Mouse (Mus musculus) layer of hippocampus, postnatal 14 days (tissue): ENCODE results near the gene Tlr9. TPM values are rescaled to one million over a fixed set of nuclear protein-coding genes. Genes with fewer than 3 reads are reported as not detected.

Experiments used
- DNase-seq, 2 experiments: peaks; one replicate each; pipeline ENCODE4 v3.0.0; 2021 to 2022; ENCODE audit warnings: low spot score in 2 of 2, mixed read lengths in 1 of 2
- long read RNA-seq, 2 experiments: library from polyadenylated mRNA; stranded (forward); transcript quantifications; one replicate each; pipeline ENCODE4 v2.0.0; 2021
- total RNA-seq, 2 experiments: library from RNA; stranded (reverse); gene quantifications; 2 replicates each; pipeline ENCODE4 v1.2.3; 2021

The Tlr9 gene
- total RNA-seq = 1 to 10 TPM; 1.2 to 1.6 TPM
- long read RNA-seq, experiment 1 = 0 reads
- long read RNA-seq, experiment 2 = 0 reads

DNA sequence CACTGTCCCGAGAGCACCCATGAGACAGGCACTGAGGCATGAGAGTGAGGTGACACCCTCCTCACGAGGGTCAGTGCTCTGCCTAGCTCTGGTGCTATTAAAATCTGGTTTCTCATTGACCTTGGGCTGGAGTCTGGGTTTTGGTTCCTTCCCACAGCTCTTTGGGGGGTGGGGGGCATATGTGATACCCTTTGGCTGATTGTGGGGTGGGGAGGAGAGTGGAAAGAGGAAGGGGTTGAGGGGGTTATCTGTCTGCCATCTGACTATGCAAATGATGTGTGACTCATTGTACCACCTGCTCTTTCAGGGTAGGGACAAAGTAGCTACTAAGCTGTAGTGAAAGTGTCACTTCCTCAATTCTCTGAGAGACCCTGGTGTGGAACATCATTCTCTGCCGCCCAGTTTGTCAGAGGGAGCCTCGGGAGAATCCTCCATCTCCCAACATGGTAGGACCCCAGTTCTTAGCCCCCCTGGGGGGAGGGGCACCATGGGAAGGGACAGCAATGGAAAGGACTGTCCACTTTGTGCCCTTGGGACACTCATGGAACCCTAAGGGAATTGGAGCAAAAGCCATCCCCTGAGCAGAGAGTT is at the start of gene Tlr9:
Tlr9 (plus strand) TSS at position 338 of the 591 bp plus-strand sequence.
- DNase-seq = no peak

DNA sequence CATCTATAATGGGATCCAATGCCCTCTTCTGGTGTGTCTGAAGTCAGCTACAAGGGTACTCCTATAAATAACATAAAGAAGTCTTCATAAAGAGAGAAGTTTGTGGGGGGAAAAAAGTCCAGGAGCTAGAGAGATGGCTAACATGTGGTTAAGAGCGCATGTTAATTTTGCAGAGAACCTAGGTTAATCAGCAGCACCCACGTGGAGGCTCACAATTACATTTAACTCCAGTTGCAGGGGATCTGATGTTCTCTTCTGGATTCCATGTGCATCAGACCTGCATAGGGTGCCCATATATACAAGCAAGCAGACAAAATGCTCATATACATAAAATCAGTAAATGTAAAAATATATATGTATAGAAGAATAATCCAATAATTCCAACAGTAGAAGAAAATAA is 49.0 kb upstream of the Tlr9 start:
- DNase-seq = no peak

DNA sequence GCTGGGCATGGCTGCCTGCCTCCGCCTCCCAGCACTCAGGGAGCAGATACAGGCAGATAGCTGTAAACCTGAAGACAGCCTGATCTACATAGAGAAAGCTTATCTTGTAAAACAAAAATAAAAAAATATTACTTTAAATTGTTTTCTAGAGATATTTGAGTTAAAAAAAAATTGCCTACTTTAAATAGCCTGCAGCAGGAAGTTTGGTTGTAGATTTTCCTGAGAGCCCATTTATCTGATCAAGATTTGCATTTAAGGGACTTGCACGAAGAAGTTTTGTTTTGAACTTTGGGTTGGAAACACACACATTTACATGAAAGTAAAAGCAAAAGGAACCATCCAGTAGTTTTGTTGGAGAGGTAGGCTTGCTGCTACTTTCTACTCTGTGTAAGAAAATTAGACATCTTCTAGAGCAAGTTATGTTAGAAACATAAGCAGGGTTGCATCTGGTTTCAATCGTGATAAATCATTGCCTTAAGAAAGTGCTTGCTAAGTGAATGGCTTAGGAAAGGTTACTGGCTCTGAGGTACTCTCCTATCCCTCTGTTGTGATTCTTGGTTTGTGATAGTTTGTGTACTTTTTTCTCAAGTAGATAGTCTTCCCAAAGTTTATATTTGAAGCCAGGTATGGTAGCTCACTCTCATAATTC is 46.7 kb upstream of the Tlr9 start:
- DNase-seq = no peak

DNA sequence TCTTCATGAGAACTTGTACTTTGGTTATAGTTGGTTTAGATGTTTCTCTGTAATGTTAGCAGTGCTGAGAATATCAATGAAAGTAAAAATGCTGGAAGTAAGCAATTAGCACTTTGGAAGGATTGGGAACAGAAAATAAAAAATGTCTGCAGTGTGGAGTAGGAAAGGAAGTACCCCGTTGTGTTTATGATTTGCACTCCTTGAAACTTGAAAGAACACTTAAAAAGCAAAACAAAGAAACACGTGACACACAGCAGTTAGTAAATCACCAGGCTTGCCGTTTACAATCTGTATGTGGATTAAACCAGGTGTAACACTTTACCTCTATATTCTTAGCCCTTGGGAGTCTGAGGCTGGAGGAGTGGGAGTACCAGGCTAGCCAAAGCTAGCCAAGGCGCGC is 45.6 kb upstream of the Tlr9 start:
- no peak for DNase-seq

DNA sequence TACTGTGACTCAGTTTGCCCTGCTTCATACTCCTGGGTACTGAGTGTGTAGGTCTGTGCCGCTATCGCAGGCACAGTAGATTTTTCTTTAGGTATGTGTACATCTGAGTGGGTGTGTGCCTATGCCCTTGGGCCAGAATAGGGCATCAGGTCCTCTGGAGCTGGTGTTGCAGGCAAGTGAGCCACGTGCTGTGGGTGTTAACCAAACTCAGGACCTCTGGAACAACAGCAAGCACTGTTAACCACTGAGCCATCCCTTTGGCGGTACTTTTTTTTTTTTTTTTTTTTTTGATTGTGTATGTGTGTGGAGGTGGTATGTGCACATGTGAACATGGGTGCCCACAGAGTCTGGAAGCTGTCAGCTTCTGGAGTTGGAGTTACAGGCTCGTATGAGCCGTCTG is 44.6 kb upstream of the Tlr9 start:
- no peak for DNase-seq

DNA sequence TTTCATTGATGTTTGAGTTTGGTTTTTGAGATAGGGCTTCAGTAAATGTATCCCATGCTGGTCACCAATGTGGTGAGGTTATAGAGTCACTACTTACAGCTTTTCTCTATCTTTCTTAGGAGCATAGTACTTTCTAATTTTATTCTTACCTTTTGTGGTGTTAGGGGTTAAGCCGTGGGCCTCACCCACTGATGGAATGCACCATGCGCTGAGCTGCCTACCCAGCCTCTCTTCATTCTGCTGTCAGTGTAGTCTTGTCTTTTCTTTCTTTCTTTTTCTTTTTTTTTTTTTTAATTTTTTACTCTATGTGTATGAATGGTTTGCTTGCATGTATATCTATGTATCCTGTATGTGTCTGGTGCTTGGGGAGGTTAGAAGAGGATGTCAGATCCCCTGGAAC is 42.9 kb upstream of the Tlr9 start:
- DNase-seq = no peak

DNA sequence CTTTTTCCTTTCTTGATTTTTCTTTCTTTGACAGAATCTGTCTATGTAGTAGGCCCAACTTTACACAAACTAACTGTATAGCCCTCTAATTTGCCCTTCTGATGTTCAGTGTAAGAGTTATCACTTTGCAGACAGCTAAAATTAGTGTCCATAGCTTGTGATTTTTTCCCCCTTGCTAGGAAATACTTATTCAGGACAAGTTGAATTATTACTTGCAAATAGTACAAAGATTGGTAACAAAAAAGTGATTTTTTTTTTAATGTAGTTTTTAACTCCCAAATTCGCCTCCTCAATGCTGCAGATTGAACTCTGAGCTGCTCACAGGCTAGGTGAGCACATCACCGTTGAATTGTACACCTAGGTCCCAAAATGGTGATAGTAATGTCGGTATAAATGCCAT is 42.4 kb upstream of the Tlr9 start:
- DNase-seq = no peak

DNA sequence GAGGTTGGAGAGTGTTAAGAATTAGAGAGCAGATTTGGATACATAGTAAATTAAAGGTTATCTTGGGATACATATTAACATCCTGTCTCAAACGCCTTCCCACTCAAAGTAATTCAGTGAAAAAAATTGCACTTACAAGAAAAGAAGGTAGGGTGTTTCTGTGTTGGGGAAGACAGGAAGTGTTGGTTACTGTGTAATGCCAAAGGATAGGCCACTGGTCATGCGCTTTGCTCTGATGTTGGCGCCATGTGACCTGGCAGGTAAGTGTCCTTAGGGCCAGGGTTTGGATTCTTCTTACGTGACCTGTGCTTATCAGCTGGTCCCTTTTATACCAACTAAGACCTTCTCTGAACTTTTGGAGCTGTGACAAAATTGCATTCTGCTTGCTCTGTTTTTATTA is 40.3 kb upstream of the Tlr9 start:
- no peak for DNase-seq

DNA sequence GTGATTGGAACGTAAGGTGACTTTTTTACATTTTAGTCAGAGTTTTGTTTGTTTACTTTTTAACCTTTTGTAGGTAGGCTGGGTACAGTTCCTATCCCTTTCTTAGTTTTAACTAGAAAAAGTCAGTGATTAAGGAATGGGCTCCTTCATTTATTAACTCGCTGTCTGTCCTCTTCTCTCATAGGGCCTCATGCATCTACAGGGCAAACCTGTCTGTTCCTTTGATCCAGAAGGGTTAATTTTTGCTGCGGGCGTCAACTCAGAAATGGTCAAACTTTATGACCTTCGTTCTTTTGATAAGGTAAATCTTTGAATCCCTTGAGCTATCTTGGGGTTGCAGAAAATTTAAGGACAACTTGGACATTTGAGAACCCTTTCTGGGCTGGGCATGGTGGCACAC is 38.4 kb upstream of the Tlr9 start:
- DNase-seq = no peak

DNA sequence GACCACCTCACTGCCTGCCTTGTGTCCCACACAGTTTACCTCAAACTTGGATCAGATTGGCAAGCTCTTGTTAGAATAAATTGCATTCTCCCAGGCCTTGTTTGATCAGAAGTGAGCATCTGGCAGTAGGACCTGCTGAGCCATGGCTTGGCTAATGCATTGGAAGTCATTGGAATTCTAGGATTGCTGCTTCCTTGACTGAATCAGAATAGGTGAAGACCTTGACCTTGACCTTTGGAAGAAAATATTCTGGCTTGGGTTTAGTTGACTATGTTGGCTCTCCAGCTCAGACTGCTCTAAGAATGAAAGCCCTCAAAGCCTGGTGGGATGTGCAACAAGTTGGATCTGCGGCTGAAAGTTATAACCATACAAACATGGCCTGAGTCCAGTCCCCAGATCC is 31.0 kb upstream of the Tlr9 start:
- no peak for DNase-seq

DNA sequence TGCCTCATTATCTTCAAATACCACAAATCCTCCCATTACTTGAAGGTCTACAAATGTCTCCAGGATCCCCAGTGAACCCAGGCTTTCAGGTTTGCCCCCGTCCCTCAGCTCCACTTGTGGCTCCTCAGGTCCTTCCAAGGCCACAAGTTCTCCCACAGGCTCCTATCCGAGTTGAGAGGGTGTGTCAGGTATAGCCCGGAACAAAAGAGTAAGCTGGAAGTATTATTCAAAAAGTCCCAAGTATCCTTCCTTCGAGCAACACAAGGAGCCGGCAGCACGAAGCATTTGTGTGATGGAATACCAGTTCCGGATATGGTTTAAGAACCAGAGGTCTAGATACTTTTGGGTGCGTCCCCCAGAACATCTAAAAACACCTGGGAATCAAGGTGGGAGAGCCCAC is 30.4 kb upstream of the Tlr9 start:
- DNase-seq = no peak

DNA sequence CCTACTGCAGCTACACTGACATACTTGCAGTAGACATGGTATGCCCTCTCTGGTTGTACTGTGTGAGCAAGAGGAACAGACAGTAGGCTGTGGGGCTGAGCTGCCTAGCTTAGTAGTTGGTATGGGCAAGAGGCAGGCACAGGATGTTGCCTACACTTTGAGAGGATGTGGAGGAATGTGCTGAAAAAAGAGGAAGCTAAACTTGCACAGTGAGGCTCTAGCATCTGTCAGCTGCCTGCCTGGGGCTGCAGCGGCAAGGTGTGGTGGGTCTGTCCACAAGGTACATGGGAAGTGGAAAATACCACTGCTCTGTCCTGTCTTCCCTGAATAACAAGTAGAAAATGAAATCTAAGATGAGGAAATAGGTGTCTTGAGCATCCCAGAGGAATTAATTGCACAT is 29.4 kb upstream of the Tlr9 start:
- peak in 1 of 2 experiments; percentile 40 for DNase-seq

DNA sequence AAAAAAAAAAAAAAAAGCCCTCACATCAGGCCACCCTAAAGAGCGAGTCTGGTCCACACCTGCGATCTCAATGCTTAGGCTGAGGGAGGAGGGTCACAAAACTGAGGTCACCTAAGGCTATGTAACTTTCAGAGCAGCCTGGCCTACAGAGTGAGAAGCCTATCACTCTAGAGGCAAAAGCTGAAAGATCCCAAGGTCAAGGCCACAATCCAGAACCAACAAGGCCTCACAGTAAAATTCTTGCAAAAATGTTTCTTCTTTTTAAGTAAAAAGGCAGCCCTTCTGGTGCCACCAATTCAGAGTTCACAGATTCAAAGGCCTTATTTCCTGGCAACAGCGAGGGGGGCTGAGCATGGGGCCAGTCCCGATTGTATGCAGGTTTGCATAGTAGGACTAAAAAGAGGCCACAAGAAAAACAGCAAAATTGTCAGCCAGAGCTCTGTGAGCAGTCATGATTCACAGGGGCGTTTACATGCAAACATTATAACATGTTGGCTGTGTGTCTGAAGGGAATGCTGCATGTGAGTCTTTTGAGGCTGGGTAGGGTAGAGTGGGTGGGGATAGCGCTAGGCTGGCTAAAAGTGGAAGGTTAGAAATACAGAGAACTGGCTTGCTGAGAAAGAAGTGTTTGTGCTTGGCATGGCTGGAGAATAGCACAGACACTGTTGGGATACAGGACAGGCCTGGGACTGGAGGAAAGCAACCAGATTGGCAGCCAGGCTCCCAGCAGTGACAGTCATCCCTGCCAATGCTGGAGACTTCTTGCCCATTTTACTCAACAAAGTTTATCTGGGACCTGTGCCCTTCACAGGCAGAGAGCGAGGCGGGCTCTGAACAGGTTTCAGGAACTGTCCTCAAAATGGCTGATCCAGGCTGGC is 28.2 kb upstream of the Tlr9 start:
- DNase-seq = peak in 1 of 2 experiments; percentile 67

DNA sequence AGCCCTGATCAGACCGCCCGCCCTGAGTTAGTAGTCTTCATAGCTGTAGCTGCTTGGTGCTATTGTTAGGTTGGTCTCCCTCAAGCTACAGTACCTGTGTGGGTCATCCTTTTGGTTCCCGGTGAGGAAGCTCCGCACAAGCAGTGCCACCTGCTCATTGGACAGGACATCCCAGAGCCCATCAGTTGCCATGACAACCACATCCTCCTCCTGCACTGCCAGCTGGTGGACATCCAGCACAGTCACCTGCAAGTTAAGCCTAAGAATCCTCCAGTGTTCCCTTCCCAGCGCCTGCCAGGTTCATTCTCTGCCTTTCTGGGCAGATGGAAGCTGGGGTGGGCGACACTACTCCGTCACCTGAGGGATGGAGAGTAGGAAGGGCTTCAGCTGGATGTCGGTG is 26.7 kb upstream of the Tlr9 start:
- DNase-seq = peak in 1 of 2 experiments; percentile 32

DNA sequence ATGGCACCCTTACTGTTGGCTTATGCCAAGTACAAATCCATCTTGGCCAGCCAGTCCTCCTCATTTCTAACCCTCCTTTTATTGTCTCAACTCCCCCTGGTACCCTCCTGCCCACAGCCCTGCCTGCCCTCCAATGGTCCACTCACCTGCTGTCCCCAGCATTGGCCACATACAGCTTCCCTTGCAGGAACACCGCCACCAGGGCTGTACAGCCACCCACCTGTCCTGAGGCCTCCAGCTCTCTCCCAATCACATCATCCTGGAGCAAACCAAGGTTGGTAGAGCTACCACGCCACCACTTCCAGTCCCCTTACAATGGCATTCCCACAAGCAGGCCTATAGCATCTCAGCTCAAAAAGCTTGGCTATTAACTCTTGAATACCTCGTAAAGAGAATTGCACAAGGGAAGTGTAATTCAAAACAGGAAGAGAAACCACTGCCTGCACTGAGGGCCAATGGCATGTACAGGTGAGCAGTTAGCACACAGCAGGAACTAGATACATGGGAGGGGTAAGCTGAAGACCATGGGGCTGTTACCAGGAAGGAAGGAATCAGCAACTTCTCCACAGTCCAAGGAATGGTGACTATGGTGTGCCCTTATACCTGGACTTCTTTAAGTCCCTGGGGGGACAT is 25.2 kb upstream of the Tlr9 start:
- DNase-seq = no peak

DNA sequence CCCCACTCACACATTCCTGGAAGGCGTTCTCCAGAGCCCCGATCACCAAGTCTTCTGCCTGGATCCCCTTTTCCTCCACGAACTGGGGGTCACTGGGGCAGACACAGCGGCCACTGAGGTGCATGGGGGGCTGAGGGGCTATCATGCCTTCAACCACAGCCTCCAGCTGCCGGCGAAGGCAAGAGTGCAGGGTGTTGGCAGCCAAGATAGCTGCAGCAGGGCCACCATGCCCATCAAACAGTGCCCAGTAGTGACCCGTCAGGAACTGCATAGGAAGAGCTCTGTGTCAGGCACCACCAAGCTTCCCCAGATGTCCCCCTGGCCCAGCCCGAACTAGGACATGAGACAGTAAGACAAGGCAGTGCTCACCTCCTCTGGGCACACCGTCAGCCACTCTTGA is 24.7 kb upstream of the Tlr9 start:
- DNase-seq = no peak

DNA sequence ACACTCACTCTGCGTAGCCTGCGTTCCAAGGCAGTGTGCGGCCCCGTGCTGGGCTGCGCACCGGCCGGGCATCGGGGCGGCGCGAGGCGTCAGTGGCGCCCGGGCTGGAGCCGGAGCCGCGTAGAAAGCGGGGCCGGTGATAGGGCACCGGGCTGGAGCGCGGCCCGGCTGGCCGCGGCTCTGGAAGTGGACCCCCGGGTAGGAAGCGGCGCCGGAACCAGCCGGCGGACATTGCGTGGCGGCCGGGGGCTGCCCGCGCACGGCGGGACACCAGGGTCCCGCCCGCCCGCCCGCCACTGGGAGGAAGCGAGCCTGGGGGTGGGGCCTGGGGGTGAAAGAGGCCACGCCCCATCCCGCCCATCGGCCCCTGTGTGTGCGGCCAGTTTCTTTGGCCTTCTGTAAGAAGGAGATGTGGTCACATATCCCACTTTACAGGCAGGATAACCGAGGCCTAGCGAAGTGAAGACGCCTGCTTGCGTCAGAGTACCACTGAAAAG is 23.4 kb upstream of the Tlr9 start:
- DNase-seq = peak in 1 of 2 experiments; percentile 49

DNA sequence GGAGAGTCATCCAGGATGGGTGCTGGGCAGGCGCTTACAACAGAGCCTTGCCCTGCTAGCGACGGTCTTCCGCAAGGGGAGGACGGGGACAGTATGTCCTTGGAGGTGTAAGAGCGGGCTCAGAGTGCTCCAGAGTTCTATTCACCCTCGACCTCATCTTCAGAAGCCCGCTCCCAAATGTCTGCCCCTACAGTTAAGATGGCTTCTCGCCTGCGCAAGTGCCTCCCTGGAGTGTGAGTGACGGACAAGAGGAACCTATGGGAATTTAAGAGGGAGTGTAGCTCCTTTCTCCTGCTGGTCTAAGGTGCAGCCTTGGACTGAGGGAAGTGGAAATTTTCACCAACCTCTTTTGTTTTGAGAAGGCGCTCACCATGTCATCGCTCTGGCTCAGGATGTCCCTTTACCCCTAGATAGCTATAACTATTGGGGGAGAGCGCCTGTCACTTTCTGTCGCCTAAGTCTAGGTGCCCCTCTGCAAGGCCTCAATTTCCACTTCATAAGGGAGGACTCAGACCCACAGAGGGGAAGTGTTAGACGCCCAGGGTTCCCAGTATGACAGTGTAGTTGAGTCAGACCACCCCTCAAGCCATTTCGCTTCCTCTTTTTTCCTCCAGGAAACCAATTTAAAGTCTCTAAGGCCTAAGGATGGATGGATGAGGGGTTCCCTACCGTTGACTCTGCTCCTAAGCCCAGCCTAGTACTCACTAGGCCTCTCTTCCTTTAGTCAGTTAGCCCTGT is 22.7 kb upstream of the Tlr9 start, which contains the start of gene Ppm1m:
Ppm1m (minus strand) TSS at position 212 of the 738 bp plus-strand sequence.
- no peak for DNase-seq

DNA sequence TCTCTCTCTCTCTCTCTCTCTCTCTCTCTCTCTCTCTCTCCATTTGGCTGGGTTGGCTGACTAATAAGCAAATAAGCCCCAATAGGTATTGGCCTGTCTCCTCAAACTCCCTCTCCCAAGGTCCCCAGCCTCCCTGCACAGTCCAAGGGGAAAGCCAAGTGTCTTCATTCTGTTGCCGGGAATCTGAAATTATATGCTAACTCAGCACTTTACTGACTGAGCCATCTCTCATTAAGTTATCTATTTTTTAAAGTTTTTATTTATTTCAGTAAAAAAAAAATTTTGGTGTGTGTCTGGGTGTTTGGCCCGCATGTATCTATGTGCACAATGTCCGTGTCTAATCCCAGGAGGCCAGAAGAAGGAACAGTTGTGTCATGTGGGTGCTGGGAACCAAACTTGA is 20.5 kb upstream of the Tlr9 start:
- no peak for DNase-seq

DNA sequence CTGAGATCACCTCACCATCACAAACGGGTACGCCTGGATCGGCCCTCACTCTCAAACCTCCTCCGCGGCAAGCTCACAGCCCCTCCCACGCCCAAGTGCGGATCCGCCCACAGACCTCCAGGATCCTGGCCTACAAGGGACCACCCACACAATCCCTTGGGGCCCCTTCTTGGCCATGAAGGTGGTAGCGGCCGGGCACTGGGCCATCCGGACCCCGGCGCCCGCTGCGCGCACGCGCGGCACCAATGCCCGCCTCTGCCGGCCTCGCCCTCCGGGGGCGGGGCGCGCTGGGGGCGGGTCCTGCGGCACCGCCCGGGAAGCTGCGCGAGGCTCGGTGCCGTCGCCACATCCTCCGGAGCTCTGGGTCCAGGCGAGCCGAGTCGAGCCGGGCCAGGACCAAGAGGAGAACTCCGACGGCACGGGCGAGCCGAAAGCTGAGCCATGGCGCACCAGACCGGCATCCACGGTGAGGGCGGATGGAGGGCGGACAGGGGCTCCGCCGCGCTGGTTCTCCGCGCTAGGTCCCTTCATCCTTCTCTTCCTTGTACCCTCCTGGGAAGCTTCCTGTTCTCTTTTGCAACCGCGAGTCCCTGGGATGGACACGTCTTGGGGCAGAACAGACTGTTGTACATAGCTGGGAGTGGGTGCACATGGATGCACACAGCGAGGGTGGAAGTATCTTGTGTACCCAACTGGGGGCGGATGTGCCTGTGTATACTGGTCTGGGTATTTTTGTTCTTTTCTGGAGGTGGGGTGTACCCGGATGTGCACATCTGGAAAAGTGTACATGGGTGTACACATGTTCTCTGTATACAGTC is 19.4 kb upstream of the Tlr9 start, which contains the start of gene Twf2:
Twf2 (plus strand) TSS at position 290 of the 818 bp plus-strand sequence.
- DNase-seq = peak; percentile 91 to 93
